Mouse (Mus musculus) lung, postnatal 0 days (tissue): ENCODE data around the gene Ajm1. TPM values are rescaled to one million over a fixed set of nuclear protein-coding genes. Genes with fewer than 3 reads are reported as not detected.

Source experiments
- ATAC-seq: fragments of 200-750 bp; cut with Nextera tagmentation; 2 replicates; pipeline ENCODE4 v1.8.0; 2017; ENCODE audit warnings: moderate library complexity
- DNase-seq: peaks from one replicate; pipeline ENCODE4 v3.0.0-alpha.2; 2016; ENCODE audit warnings: low spot score
- H3K27ac ChIP-seq: fragments of 300-500 bp; sonication (generic); 2 replicates; pipeline ENCODE4 v1.5.1; 2014; ENCODE audit warnings: antibody characterized with exemption, mild to moderate bottlenecking, low read length, mixed read lengths
- H3K27me3 ChIP-seq: fragments of 300-500 bp; sonication (generic); replicated peaks from 2 replicates; pipeline ENCODE4 v1.6.1; 2014; ENCODE audit warnings: low read length, mixed read lengths; ENCODE audit not compliant: insufficient read depth
- H3K36me3 ChIP-seq: fragments of 300-500 bp; sonication (generic); 2 replicates; pipeline ENCODE4 v1.6.1; 2014; ENCODE audit warnings: low read length, mixed read lengths; ENCODE audit not compliant: insufficient read depth
- H3K4me1 ChIP-seq: fragments of 300-500 bp; sonication (generic); 2 replicates; pipeline ENCODE4 v1.6.1; 2014; ENCODE audit warnings: antibody characterized with exemption, low read depth, low read length, mixed read lengths; ENCODE audit not compliant: insufficient read depth
- H3K4me2 ChIP-seq: fragments of 300-500 bp; sonication (generic); replicated peaks from 2 replicates; pipeline ENCODE4 v1.6.1; 2014; ENCODE audit warnings: low read depth, mild to moderate bottlenecking, low read length, moderate library complexity, mixed read lengths
- H3K4me3 ChIP-seq: fragments of 300-500 bp; sonication (generic); 2 replicates; pipeline ENCODE4 v1.5.1; 2014; ENCODE audit warnings: low read depth, low read length
- H3K9ac ChIP-seq: fragments of 300-500 bp; sonication (generic); replicated peaks from 2 replicates; pipeline ENCODE4 v1.6.1; 2014; ENCODE audit warnings: low read depth, mild to moderate bottlenecking
- H3K9me3 ChIP-seq: fragments of 300-500 bp; sonication (generic); 2 replicates; pipeline ENCODE4 v1.6.1; 2016; ENCODE audit warnings: low read length, mixed read lengths
- CTCF ChIP-seq: IDR thresholded peaks from 2 replicates; pipeline ENCODE4 v1.5.1; 2016; ENCODE audit warnings: antibody characterized with exemption, mild to moderate bottlenecking
- EP300 ChIP-seq: IDR thresholded peaks from 2 replicates; pipeline ENCODE4 v1.6.1; 2016; ENCODE audit warnings: antibody characterized with exemption, mild to moderate bottlenecking, control low read depth
- WGBS: fragments of 180-500 bp; shearing (Covaris S2); extraction: QIAGEN DNeasy Blood & Tissue Kit; methylation state at CpG from one replicate; pipeline ENCODE4 v1.1.7; 2014; 5-methylcytosine and 5-hydroxymethylcytosine counted together
- polyA plus RNA-seq: library from polyadenylated mRNA; unstranded; fragments of >200 nt; fragmentation: Nextera tagmentation; extraction: Ambion mirVana; gene quantifications from 2 replicates; pipeline ENCODE4 v1.2.1, GENCODE M21; 2015

Gene Ajm1
- polyA plus RNA-seq, 1 experiment from 2014 or later: not detected

DNA sequence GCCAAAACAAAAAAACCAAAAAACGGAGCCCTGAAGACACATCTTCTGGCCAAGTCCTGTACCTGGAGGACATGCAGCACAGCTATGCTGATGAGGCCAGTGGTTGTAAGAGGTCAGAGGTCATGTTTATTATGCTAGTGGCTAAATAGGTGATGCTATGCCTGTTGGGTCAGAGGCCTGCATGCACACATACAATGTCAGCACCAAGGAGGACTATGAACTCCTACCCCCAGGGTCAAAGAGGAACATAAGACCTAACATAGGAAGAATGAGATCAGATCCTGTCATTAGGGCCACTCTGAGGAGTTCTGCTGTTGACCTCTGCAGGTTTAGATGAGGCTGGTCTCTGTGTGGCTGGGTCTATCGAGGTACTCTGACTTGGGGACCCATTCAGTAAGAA, 18.5 kb upstream of the Ajm1 start:
- TF ChIP-seq CTCF (no peak), EP300 (no peak)
- no peak for DNase-seq
- H3K4me1 ChIP-seq: no peaks in the 10 kb centered on the region
- ATAC-seq: no peak
- H3K27ac ChIP-seq: no peak overlapping the region
- H3K9ac ChIP-seq: no peak overlapping the region
- H3K4me3 ChIP-seq: no peak overlapping the region
- H3K9me3 ChIP-seq: no peaks in the 10 kb centered on the region
- no peak overlapping the region for H3K4me2 ChIP-seq
- 80% methylated on average over 2 of the region's 2 CpGs for WGBS
- H3K36me3 ChIP-seq: peaks cover 54% of the 10 kb centered on the region
- H3K27me3 ChIP-seq: no peaks in the 10 kb centered on the region

DNA sequence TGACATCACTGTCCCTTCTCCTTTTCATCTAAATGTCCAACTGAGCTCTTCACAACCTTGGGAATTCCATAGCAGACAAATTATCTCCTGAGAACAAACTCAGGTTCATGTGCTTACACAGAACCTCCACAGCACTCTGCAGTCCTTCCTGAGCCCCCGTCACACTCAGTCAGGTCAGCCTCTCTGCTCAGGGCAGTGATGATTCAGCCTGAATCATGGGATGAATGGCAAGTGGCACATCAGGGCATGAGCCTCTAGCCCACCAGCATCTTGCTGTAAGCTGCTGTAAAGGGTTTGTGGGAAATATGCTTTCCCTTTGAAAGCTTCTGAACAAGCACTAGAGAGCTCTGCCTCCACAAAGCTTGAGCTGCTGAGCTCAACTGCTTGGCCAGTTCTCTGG, 17.2 kb upstream of the Ajm1 start:
- TF ChIP-seq EP300: no peak
- no peak for TF ChIP-seq CTCF
- Histone ChIP-seq H3K36me3 (peaks cover 58% of the 10 kb centered on the region), H3K9me3 (no peaks in the 10 kb centered on the region), H3K4me1 (no peaks in the 10 kb centered on the region), H3K4me3 (no peak overlapping the region), H3K4me2 (no peak overlapping the region), H3K27me3 (no peaks in the 10 kb centered on the region), H3K27ac (no peak overlapping the region), H3K9ac (no peak overlapping the region)
- ATAC-seq (no peak), DNase-seq (no peak)
- 91% methylated on average over 1 of the region's 1 CpGs for WGBS

DNA sequence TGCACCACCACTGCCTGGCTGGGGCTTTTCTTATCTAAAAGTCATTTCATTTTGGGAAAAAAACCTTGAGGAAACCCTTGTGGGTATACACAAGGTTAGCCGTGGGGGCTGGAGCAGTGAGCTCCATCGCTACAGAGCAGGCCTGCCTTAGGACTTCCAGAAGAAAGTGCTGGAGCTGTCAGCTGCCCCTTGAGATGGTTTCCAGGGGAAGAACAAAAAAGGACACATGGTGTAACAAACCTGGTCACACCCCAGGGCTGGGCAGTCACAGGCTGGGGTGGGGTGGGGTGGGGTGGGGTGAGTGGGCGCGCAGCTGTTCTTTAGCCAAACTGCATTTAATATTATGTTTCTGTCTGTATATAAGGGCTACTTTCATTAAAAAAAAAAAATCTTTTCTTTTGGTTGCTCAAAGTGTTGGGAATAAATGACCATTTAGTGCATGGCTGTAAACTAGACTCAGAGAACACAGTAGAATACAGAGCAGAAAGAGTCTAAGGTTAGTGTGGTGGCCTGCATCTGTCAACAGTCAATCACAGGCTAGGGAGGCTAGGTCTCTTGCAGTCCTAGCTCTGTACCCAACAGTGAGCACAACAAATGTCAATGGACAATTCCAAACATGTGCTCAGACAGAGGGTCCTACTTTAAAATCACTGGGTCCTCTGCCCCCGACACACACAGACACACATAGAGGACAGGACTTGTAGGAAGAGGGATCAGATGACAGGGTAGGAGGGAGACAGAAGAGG, 15.4 kb upstream of the Ajm1 start:
- no peaks in the 10 kb centered on the region for H3K9me3 ChIP-seq
- H3K4me1 ChIP-seq: no peaks in the 10 kb centered on the region
- no peak for ATAC-seq
- H3K4me3 ChIP-seq: no peak overlapping the region
- DNase-seq: no peak
- no peak overlapping the region for H3K27ac ChIP-seq
- no peak overlapping the region for H3K9ac ChIP-seq
- H3K36me3 ChIP-seq: peaks cover 60% of the 10 kb centered on the region
- no peaks in the 10 kb centered on the region for H3K27me3 ChIP-seq
- WGBS: 96% methylated on average over 5 of the region's 5 CpGs
- no peak for TF ChIP-seq CTCF
- H3K4me2 ChIP-seq: no peak overlapping the region

DNA sequence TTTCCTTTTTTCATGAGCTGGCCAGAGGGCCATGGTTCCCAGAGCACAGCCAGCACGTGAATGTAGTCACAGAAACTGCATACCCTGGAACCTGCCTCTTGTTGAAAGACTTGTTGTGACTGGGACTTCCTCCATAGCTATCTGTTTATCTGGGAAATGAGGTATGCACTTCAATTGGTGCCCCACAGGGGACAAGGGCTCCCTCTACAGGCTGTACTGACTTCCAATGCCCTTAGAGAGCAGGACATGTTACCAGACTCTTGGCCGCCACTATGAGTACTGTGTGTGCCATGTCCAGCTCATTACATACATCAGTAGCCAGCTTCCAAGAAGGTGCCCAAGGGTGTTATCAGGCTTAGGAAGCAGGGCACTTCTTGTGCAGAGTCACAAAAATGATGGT, 10.3 kb upstream of the Ajm1 start:
- H3K9ac ChIP-seq: no peak overlapping the region
- DNase-seq: no peak
- no peak for ATAC-seq
- WGBS: 80% methylated on average over 2 of the region's 2 CpGs
- TF ChIP-seq CTCF: peak; percentile 62
- no peak for TF ChIP-seq EP300
- peaks cover 28% of the 10 kb centered on the region for H3K36me3 ChIP-seq
- H3K9me3 ChIP-seq: no peaks in the 10 kb centered on the region
- no peak overlapping the region for H3K27ac ChIP-seq
- H3K4me3 ChIP-seq: no peak overlapping the region
- no peaks in the 10 kb centered on the region for H3K4me1 ChIP-seq
- H3K4me2 ChIP-seq: no peak overlapping the region
- no peaks in the 10 kb centered on the region for H3K27me3 ChIP-seq

DNA sequence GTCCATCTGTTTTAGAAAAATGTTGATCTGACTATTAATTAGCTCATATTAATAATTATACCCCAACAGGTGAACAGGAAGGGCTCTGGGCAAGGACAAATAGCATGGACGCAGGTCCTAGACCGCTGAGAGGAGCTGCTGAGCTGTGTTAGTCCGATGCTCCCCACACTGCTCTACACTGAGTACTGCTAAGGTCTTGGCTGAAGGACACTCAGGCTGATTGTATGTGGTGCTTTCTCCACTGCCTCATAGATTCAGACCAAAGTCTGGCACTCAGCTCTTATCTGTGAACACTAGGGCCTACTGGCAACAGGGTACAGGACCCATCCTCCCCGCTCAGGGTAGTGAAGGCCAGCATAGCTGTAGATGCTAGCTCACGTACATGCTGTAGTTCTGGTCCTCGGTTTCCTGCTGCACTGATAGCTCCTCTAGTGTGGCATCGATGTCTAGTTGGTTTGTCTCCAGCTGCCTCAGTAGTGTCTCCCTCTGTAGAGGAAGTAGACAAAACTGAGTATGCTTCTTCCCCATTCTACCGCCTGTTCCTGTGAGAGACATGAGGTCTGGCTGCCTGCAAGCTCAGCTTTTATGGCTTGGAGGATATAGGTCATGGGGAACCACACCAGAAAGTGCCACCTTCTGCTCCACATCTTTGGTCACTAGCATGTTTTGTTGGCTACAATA, 6.8 kb upstream of the Ajm1 start:
- no peaks in the 10 kb centered on the region for H3K4me1 ChIP-seq
- TF ChIP-seq CTCF: no peak
- no peak for TF ChIP-seq EP300
- no peak overlapping the region for H3K4me2 ChIP-seq
- H3K4me3 ChIP-seq: no peak overlapping the region
- H3K36me3 ChIP-seq: peaks cover 12% of the 10 kb centered on the region; the same call in 1 of the 2 replicates
- 89% methylated on average over 8 of the region's 8 CpGs for WGBS
- H3K27me3 ChIP-seq: no peaks in the 10 kb centered on the region
- no peak overlapping the region for H3K27ac ChIP-seq
- DNase-seq: no peak
- H3K9me3 ChIP-seq: no peaks in the 10 kb centered on the region
- no peak overlapping the region for H3K9ac ChIP-seq
- ATAC-seq: no peak

DNA sequence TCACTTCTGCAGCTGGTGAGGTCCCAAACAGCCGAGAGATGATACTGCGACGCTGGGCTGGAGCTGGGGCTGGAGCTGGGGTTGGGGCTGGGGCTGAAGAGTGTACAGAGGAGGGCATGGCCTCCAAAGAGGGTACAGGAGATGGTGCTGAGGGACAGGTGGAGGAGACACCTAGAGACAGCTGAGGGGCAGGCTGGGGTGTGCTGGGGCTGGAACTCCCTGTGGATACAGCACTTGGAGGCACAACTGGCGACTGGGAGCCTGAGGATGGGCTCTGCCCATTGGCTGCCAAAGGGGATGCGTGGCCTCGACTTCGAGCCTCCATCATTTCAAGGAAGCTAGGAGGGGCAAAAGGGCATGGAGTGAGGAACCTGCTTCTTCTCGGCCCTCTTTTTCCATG, 5.7 kb upstream of the Ajm1 start:
- H3K9me3 ChIP-seq: no peaks in the 10 kb centered on the region
- no peak overlapping the region for H3K4me3 ChIP-seq
- no peak overlapping the region for H3K4me2 ChIP-seq
- 89% methylated on average over 8 of the region's 8 CpGs for WGBS
- H3K27ac ChIP-seq: no peak overlapping the region
- peaks cover 10% of the 10 kb centered on the region; the same call in 1 of the 2 replicates for H3K36me3 ChIP-seq
- no peak overlapping the region for H3K9ac ChIP-seq
- no peaks in the 10 kb centered on the region for H3K4me1 ChIP-seq
- H3K27me3 ChIP-seq: no peaks in the 10 kb centered on the region
- TF ChIP-seq EP300 (no peak), CTCF (no peak)
- DNase-seq (no peak), ATAC-seq (no peak)
